Mouse (Mus musculus) neutrophil, adult 59 days (primary cell): ENCODE results near the gene Cyp1a1. TPM values are rescaled to one million over a fixed set of nuclear protein-coding genes. Genes with fewer than 3 reads are reported as not detected.

ENCODE experiments used
- total RNA-seq, 2 experiments: library from RNA; stranded (reverse); gene quantifications; 1 replicate in 1 of 2; 2 replicates in 1 of 2; pipeline ENCODE4 v1.2.4; 2023

Cyp1a1 gene
- not detected for total RNA-seq

GRCm38 (mm10) chr9:57687751-57688150 lies at the start of gene Cyp1a1:
Gene Cyp1a1, plus strand, starts transcription at chr9:57687928.

GRCm38 (mm10) chr9:57653283-57653682 lies 34.4 kb upstream of the Cyp1a1 start, which contains the start of gene Csk:
Gene Csk, minus strand, starts transcription at chr9:57653631.

GRCm38 (mm10) chr9:57683520-57683919 lies 4.2 kb upstream of the Cyp1a1 start, which contains the start of gene Cyp1a2:
Gene Cyp1a2, minus strand, starts transcription at chr9:57683703.

GRCm38 (mm10) chr9:57708068-57708719 lies 20.5 kb downstream of the Cyp1a1 start, which contains the start of gene Edc3:
Gene Edc3, plus strand, starts transcription at chr9:57708540.

Other genes with a start within 250 kb of the Cyp1a1 start
- gene Ppcdc, start 247.8 kb upstream of the Cyp1a1 start, total RNA-seq: 10 to 100 TPM; 28.2 to 29.6 TPM
- gene Scamp5, start 219.9 kb upstream of the Cyp1a1 start, total RNA-seq: 1 to 10 TPM; 1.0 to 1.9 TPM
- not detected for gene Rpp25, start 183.9 kb upstream of the Cyp1a1 start, total RNA-seq
- 100 to 1,000 TPM; 108 to 123 TPM for gene Cox5a, start 166.7 kb upstream of the Cyp1a1 start, total RNA-seq
- gene Fam219b, start 150.4 kb upstream of the Cyp1a1 start, total RNA-seq: 10 to 100 TPM in 1 of 2 experiments, 1 to 10 TPM in 1; 6.3 to 12.4 TPM
- 10 to 100 TPM in 1 of 2 experiments, 1 to 10 TPM in 1; 9.3 to 10.5 TPM for gene Mpi, start 135.2 kb upstream of the Cyp1a1 start, total RNA-seq
- 100 to 1,000 TPM; 144 to 146 TPM for gene Scamp2, start 127.0 kb upstream of the Cyp1a1 start, total RNA-seq
- 10 to 100 TPM; 28.4 to 33.6 TPM for gene Ulk3, start 98.5 kb upstream of the Cyp1a1 start, total RNA-seq
- gene Cplx3, start 81.6 kb upstream of the Cyp1a1 start, total RNA-seq: not detected
- gene Lman1l, start 67.2 kb upstream of the Cyp1a1 start, total RNA-seq: not detected
- gene Csk, start 34.3 kb upstream of the Cyp1a1 start, total RNA-seq: 100 to 1,000 TPM; 197 to 212 TPM
- gene Cyp1a2, start 4.2 kb upstream of the Cyp1a1 start, total RNA-seq: not detected
- 10 to 100 TPM; 14.9 to 15.3 TPM for gene Edc3, start 20.6 kb downstream of the Cyp1a1 start, total RNA-seq
- gene Clk3, start 77.9 kb downstream of the Cyp1a1 start, total RNA-seq: 100 to 1,000 TPM; 160 to 171 TPM
- 10 to 100 TPM; 34.3 to 39.4 TPM for gene Arid3b, start 148.9 kb downstream of the Cyp1a1 start, total RNA-seq
- 10 to 100 TPM; 59.8 to 64.3 TPM for gene Ubl7, start 223.1 kb downstream of the Cyp1a1 start, total RNA-seq